Mouse (Mus musculus) MEL (cell line): ENCODE measurements around the gene Kif26b. TPM values are rescaled to one million over a fixed set of nuclear protein-coding genes. Genes with fewer than 3 reads are reported as not detected.

Source experiments
- DNase-seq: peaks from one replicate; pipeline ENCODE4 v3.0.0; 2011; ENCODE audit warnings: low read depth, low spot score
- H3K27ac ChIP-seq: 2 replicates; pipeline ENCODE4 v1.5.1; 2012; ENCODE audit warnings: low read depth, mild to moderate bottlenecking, control low read depth, low read length, moderate library complexity; ENCODE audit not compliant: control insufficient read depth
- H3K27me3 ChIP-seq, 2 experiments: fragments of 150-350 bp in 1 of 2; sonication (generic) in 1 of 2; 2 replicates each; pipeline ENCODE4 v1.6.1; 2012; ENCODE audit warnings: low read length in 2 of 2, mild to moderate bottlenecking in 2 of 2, improper control_type of control experiment in 1 of 2, moderate library complexity in 1 of 2; ENCODE audit not compliant: insufficient read depth in 2 of 2, control insufficient read depth in 1 of 2
- H3K36me3 ChIP-seq, 2 experiments: 2 replicates each; pipeline ENCODE4 v1.6.1; 2012 to 2014; ENCODE audit warnings: low read length in 2 of 2, improper control_type of control experiment in 1 of 2, inconsistent platforms in 1 of 2, mild to moderate bottlenecking in 1 of 2; ENCODE audit not compliant: insufficient read depth in 2 of 2, control insufficient read depth in 1 of 2
- H3K4me1 ChIP-seq, 2 experiments: fragments of 150-350 bp in 1 of 2; sonication (generic) in 1 of 2; 2 replicates each; pipeline ENCODE4 v1.6.1; 2012; ENCODE audit warnings: low read length in 2 of 2, improper control_type of control experiment in 1 of 2, mild to moderate bottlenecking in 1 of 2; ENCODE audit not compliant: insufficient read depth in 2 of 2, control insufficient read depth in 1 of 2
- H3K4me3 ChIP-seq, 2 experiments: fragments of 150-350 bp in 1 of 2; sonication (generic) in 1 of 2; 2 replicates each; pipeline ENCODE4 v1.5.1; 2012; ENCODE audit warnings: low read depth in 2 of 2, low read length in 2 of 2, mild to moderate bottlenecking in 2 of 2, moderate library complexity in 2 of 2, control low read depth in 1 of 2, improper control_type of control experiment in 1 of 2; ENCODE audit not compliant: control insufficient read depth in 1 of 2, insufficient read depth in 1 of 2
- H3K79me2 ChIP-seq: 2 replicates; pipeline ENCODE4 v1.6.1; 2012; ENCODE audit warnings: mild to moderate bottlenecking, low read length, moderate library complexity; ENCODE audit not compliant: control insufficient read depth, poor library complexity, insufficient read depth
- H3K9ac ChIP-seq: 2 replicates; pipeline ENCODE4 v1.6.1; 2012; ENCODE audit warnings: low read depth, mild to moderate bottlenecking, control low read depth, low read length, moderate library complexity; ENCODE audit not compliant: control insufficient read depth, poor library complexity, severe bottlenecking
- H3K9me3 ChIP-seq: fragments of 150-350 bp; sonication (generic); replicated peaks from 2 replicates; pipeline ENCODE4 v1.6.1; 2012; ENCODE audit warnings: mild to moderate bottlenecking, low read length, improper control_type of control experiment, moderate library complexity; ENCODE audit not compliant: insufficient read depth
- CHD1 ChIP-seq: IDR thresholded peaks from 2 replicates; pipeline ENCODE4 v1.6.1; 2012; ENCODE audit warnings: low read depth, mild to moderate bottlenecking, inconsistent platforms, low read length, improper control_type of control experiment
- CTCF ChIP-seq, 3 experiments: IDR thresholded peaks in 2 of 3; conservative IDR thresholded peaks in 1 of 3; 2 replicates each; pipeline ENCODE4 v1.5.1; 2011 to 2012; ENCODE audit warnings: low read length in 3 of 3, low read depth in 2 of 3, mild to moderate bottlenecking in 2 of 3, improper control_type of control experiment in 1 of 3, inconsistent platforms in 1 of 3, mixed read lengths in 1 of 3, moderate library complexity in 1 of 3; ENCODE audit not compliant: control insufficient read depth in 1 of 3, insufficient read depth in 1 of 3, poor library complexity in 1 of 3, severe bottlenecking in 1 of 3
- EP300 ChIP-seq, 2 experiments: IDR thresholded peaks; 2 replicates each; pipeline ENCODE4 v1.6.1; 2011; ENCODE audit warnings: improper control_type of control experiment in 2 of 2, low read length in 2 of 2, low read depth in 1 of 2, mild to moderate bottlenecking in 1 of 2
- ETS1 ChIP-seq: IDR thresholded peaks from 2 replicates; pipeline ENCODE4 v1.6.1; 2012; ENCODE audit warnings: low read depth, mild to moderate bottlenecking, inconsistent platforms, low read length, improper control_type of control experiment, moderate library complexity
- GATA1 ChIP-seq: IDR thresholded peaks from 2 replicates; pipeline ENCODE4 v1.6.1; 2011; ENCODE audit warnings: low read depth, low read length, improper control_type of control experiment
- HCFC1 ChIP-seq: IDR thresholded peaks from 2 replicates; pipeline ENCODE4 v1.6.1; 2012; ENCODE audit warnings: low read depth, mild to moderate bottlenecking, inconsistent platforms, low read length, improper control_type of control experiment, moderate library complexity
- JUND ChIP-seq: IDR thresholded peaks from 2 replicates; pipeline ENCODE4 v1.6.1; 2011; ENCODE audit warnings: low read depth, mild to moderate bottlenecking, improper control_type of control experiment, low read length
- KAT2A ChIP-seq: conservative IDR thresholded peaks from 2 replicates; pipeline ENCODE4 v1.6.1; 2012; ENCODE audit warnings: low read depth, low read length, improper control_type of control experiment, inconsistent platforms
- MAFK ChIP-seq: IDR thresholded peaks from 2 replicates; pipeline ENCODE4 v1.6.1; 2011; ENCODE audit warnings: low read depth, mild to moderate bottlenecking, low read length, improper control_type of control experiment, borderline replicate concordance
- MAX ChIP-seq: IDR thresholded peaks from 2 replicates; pipeline ENCODE4 v1.6.1; 2011; ENCODE audit warnings: low read length, improper control_type of control experiment
- MAZ ChIP-seq: IDR thresholded peaks from 2 replicates; pipeline ENCODE4 v1.6.1; 2012; ENCODE audit warnings: low read depth, mild to moderate bottlenecking, inconsistent platforms, low read length, improper control_type of control experiment
- MYB ChIP-seq: IDR thresholded peaks from 2 replicates; pipeline ENCODE4 v1.6.1; 2011; ENCODE audit warnings: mild to moderate bottlenecking, low read depth, low read length, improper control_type of control experiment
- MYC ChIP-seq: IDR thresholded peaks from 2 replicates; pipeline ENCODE4 v1.6.1; 2011; ENCODE audit warnings: low read depth, mild to moderate bottlenecking, low read length, improper control_type of control experiment, moderate library complexity
- NELFE ChIP-seq: IDR thresholded peaks from 2 replicates; pipeline ENCODE4 v1.6.1; 2011; ENCODE audit warnings: low read depth, low read length, improper control_type of control experiment
- NRF1 ChIP-seq: IDR thresholded peaks from 2 replicates; pipeline ENCODE4 v1.6.1; 2014; ENCODE audit warnings: low read depth, mild to moderate bottlenecking, inconsistent platforms, low read length, improper control_type of control experiment, moderate library complexity; ENCODE audit not compliant: poor library complexity, insufficient read depth, severe bottlenecking
- POLR2A ChIP-seq, 2 experiments: IDR thresholded peaks; 2 replicates each; pipeline ENCODE4 v1.6.1; 2011 to 2012; ENCODE audit warnings: low read length in 2 of 2, mild to moderate bottlenecking in 2 of 2, control low read depth in 1 of 2, improper control_type of control experiment in 1 of 2, low read depth in 1 of 2, moderate library complexity in 1 of 2; ENCODE audit not compliant: control insufficient read depth in 1 of 2, insufficient read depth in 1 of 2, poor library complexity in 1 of 2
- POLR2AphosphoS2 ChIP-seq: IDR thresholded peaks from 2 replicates; pipeline ENCODE4 v1.6.1; 2011; ENCODE audit warnings: low read length, improper control_type of control experiment
- RAD21 ChIP-seq: IDR thresholded peaks from 2 replicates; pipeline ENCODE4 v1.6.1; 2011; ENCODE audit warnings: mild to moderate bottlenecking, low read depth, low read length, improper control_type of control experiment
- RCOR1 ChIP-seq: IDR thresholded peaks from 2 replicates; pipeline ENCODE4 v1.6.1; 2012; ENCODE audit warnings: low read depth, mild to moderate bottlenecking, inconsistent platforms, low read length, improper control_type of control experiment
- SMC3 ChIP-seq: IDR thresholded peaks from 2 replicates; pipeline ENCODE4 v1.6.1; 2011; ENCODE audit warnings: low read depth, low read length, improper control_type of control experiment
- TBP ChIP-seq: IDR thresholded peaks from 2 replicates; pipeline ENCODE4 v1.8.0; 2011; ENCODE audit warnings: low read depth, low read length, improper control_type of control experiment
- TCF12 ChIP-seq: IDR thresholded peaks from 2 replicates; pipeline ENCODE4 v1.6.1; 2014; ENCODE audit warnings: low read depth, mild to moderate bottlenecking, inconsistent platforms, low read length, improper control_type of control experiment, moderate library complexity
- USF2 ChIP-seq, 2 experiments: IDR thresholded peaks; 2 replicates each; pipeline ENCODE4 v1.6.1; 2011 to 2012; ENCODE audit warnings: improper control_type of control experiment in 2 of 2, low read length in 2 of 2, borderline replicate concordance in 1 of 2, inconsistent platforms in 1 of 2, low read depth in 1 of 2, mild to moderate bottlenecking in 1 of 2; ENCODE audit not compliant: insufficient read depth in 1 of 2
- ZC3H11A ChIP-seq: IDR thresholded peaks from 2 replicates; pipeline ENCODE4 v1.6.1; 2012; ENCODE audit warnings: low read depth, mild to moderate bottlenecking, inconsistent platforms, low read length, improper control_type of control experiment
- ZNF384 ChIP-seq: IDR thresholded peaks from 2 replicates; pipeline ENCODE4 v1.6.1; 2012; ENCODE audit warnings: low read depth, mild to moderate bottlenecking, inconsistent platforms, low read length, improper control_type of control experiment
- polyA plus RNA-seq, 2 experiments: library from polyadenylated mRNA; stranded (reverse) in 1 of 2; unstranded in 1 of 2; fragments of >175 nt in 1 of 2; fragments of >200 nt in 1 of 2; gene quantifications; 2 replicates each; pipeline versions ENCODE4 v1.2.1 to v1.2.4; 2012; ENCODE audit warnings: low replicate concordance in 2 of 2, low read depth in 1 of 2; ENCODE audit not compliant: insufficient read length in 2 of 2, insufficient read depth in 1 of 2, missing spikeins in 1 of 2
- total RNA-seq: library from RNA; depleted of rRNA; stranded (reverse); fragments of 300-350 nt; gene quantifications from 2 replicates; pipeline ENCODE4 v1.2.3, GENCODE M21; 2012

Gene Kif26b
- total and polyA plus RNA-seq, 3 experiments: 0.08 to 0.50 TPM; not detected in 1

- Histone ChIP-seq H3K27ac (no peak overlapping the region), H3K27me3 (no peaks in the 10 kb centered on the region; a peak in 2 of 4 replicates)
Measured at GRCm38 (mm10) chr1:178850569-178850968, 321.6 kb downstream of the Kif26b start.

GRCm38 (mm10) chr1:178854936-178855335 lies 326.0 kb downstream of the Kif26b start:
- Histone ChIP-seq H3K9ac (no peak overlapping the region), H3K27ac (no peak overlapping the region), H3K27me3 (no peaks in the 10 kb centered on the region; a peak in 1 of 4 replicates), H3K9me3 (no peaks in the 10 kb centered on the region), H3K79me2 (no peaks in the 10 kb centered on the region), H3K4me1 (no peaks in the 10 kb centered on the region), H3K36me3 (no peaks in the 10 kb centered on the region), H3K4me3 (no peak overlapping the region)
- no peak for DNase-seq
- TF ChIP-seq POLR2AphosphoS2 (no peak), HCFC1 (no peak), RCOR1 (no peak), NRF1 (no peak), TCF12 (no peak)
- TF ChIP-seq, all 39 proteins: peak for 0

More at GRCm38 (mm10) chr1:178850569-178850968, 321.6 kb downstream of the Kif26b start:
- TF ChIP-seq POLR2AphosphoS2: no peak
- no peak for TF ChIP-seq MYC
- no peak for TF ChIP-seq NRF1
- TF ChIP-seq JUND: no peak
- peak in 1 of 3 experiments; percentile 18; a peak in 1 of 6 replicates for TF ChIP-seq CTCF (IDR thresholded peaks at IDR 0.05 in 2 of 3, conservative IDR thresholded peaks at IDR 0.05 in 1 of 3; ENCODE audit: control insufficient read depth in 1 of 3, insufficient read depth in 1 of 3, low read depth in 2 of 3, low read length in 3 of 3, poor library complexity in 1 of 3, severe bottlenecking in 1 of 3)
- no peak for TF ChIP-seq ZC3H11A
- TF ChIP-seq SMC3: peak; percentile 35; the same call in 1 of the 2 replicates
- TF ChIP-seq MYB: no peak
- TF ChIP-seq POLR2A (IDR thresholded peaks at IDR 0.05; ENCODE audit: control insufficient read depth in 1 of 2, insufficient read depth in 1 of 2, low read depth in 1 of 2, low read length in 2 of 2, poor library complexity in 1 of 2): no peak
- TF ChIP-seq TBP: no peak
- peak; percentile 21 for TF ChIP-seq RAD21
- Histone ChIP-seq H3K4me3 (no peak overlapping the region), H3K9me3 (no peaks in the 10 kb centered on the region), H3K9ac (no peak overlapping the region), H3K36me3 (no peaks in the 10 kb centered on the region), H3K79me2 (no peaks in the 10 kb centered on the region), H3K4me1 (no peaks in the 10 kb centered on the region)
- no peak for DNase-seq

DNA sequence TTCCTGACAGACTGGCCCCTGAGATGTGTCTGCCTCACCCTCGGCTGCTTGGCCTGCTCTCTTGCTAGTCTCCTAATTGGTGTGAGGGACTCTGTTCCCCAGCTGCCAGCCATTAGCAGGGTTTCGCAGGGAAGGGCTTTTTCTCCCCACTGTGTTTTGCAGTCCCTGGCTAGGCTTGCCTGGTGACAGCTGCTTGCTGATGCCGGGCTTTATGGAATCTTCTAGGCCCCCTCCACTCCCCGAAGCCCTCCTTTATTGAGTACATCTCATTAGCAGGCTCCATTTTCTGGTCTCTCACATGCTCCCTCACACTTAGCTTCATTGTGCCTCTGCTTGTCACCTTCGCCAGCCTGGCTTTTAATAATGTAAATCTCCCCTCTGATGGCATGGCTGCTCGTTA lies 327.0 kb downstream of the Kif26b start:
- Histone ChIP-seq H3K36me3 (no peaks in the 10 kb centered on the region), H3K79me2 (no peaks in the 10 kb centered on the region), H3K9me3 (no peaks in the 10 kb centered on the region), H3K27ac (no peak overlapping the region), H3K4me1 (no peaks in the 10 kb centered on the region), H3K27me3 (no peaks in the 10 kb centered on the region; a peak in 1 of 4 replicates), H3K4me3 (no peak overlapping the region), H3K9ac (no peak overlapping the region)
- no peak for TF ChIP-seq ETS1
- TF ChIP-seq CHD1: no peak
- TF ChIP-seq MAFK: no peak
- TF ChIP-seq MAX: no peak
- no peak for TF ChIP-seq GATA1
- TF ChIP-seq ZC3H11A: no peak
- TF ChIP-seq SMC3: no peak
- no peak for TF ChIP-seq ZNF384
- TF ChIP-seq CTCF (IDR thresholded peaks at IDR 0.05 in 2 of 3, conservative IDR thresholded peaks at IDR 0.05 in 1 of 3; ENCODE audit: control insufficient read depth in 1 of 3, insufficient read depth in 1 of 3, low read depth in 2 of 3, low read length in 3 of 3, poor library complexity in 1 of 3, severe bottlenecking in 1 of 3): no peak
- TF ChIP-seq USF2 (IDR thresholded peaks at IDR 0.05; ENCODE audit: borderline replicate concordance in 1 of 2, insufficient read depth in 1 of 2, low read depth in 1 of 2, low read length in 2 of 2): no peak
- TF ChIP-seq NELFE: no peak
- TF ChIP-seq KAT2A: no peak
- no peak for TF ChIP-seq MAZ
- TF ChIP-seq EP300 (IDR thresholded peaks at IDR 0.05; ENCODE audit: low read depth in 1 of 2, low read length in 2 of 2): no peak
- no peak for TF ChIP-seq TCF12
- no peak for DNase-seq
